Mouse (Mus musculus): ENCODE data around the gene Gimap7.

The Gimap7 gene

GRCm38 (mm10) chr6:48740501-48741169 is 22.2 kb downstream of the Gimap7 start:
- DNase-seq (ENCODE audit: low read depth, low spot score), result peak; percentile 57

DNA sequence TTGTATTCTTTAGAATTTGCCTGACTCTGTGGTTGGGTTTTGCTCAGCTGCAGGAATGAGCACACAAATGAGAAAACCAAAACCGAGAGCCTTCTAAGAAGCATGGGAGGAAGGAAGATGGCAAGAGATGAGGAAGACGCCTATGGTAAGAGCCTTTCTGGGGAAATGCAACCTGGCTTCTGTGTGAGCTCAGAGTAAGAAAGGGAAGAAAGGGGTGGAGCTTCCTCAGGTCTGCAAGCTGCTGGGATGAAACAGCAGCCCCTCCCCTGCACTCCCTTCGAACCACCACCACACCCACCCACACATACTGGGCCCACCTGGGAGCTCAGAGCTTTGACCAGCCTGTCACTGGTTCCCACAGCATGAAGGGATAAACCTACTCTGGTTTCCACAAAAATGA is 22.9 kb downstream of the Gimap7 start:
- DNase-seq (ENCODE audit: low read depth, low spot score), result peak; percentile 71

DNA sequence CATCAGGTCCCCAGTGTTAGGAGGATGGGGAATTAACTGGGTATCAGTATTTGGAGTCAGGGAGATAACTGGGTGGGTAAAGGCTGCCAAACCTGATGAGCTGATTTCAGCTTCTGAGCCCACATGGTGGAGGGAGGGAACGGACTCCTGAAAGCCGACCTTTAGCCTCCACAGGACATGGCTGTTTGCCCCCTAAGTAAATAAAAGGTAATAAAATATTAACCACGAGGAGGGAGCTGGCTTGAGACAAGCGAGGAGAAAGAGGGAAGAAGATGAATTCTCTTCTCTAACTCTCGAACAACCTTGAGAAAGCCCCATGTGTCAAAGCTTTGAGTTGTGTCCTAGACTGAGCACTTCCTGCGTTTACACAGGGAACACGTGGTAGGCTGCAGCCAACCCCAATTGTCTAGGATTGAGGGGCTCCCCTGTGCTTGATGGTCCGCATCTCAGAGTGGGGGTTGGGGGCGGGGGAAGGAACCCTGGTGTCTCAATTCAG is 23.3 kb downstream of the Gimap7 start:
- DNase-seq (ENCODE audit: low read depth, low spot score), result peak; percentile 55

DNA sequence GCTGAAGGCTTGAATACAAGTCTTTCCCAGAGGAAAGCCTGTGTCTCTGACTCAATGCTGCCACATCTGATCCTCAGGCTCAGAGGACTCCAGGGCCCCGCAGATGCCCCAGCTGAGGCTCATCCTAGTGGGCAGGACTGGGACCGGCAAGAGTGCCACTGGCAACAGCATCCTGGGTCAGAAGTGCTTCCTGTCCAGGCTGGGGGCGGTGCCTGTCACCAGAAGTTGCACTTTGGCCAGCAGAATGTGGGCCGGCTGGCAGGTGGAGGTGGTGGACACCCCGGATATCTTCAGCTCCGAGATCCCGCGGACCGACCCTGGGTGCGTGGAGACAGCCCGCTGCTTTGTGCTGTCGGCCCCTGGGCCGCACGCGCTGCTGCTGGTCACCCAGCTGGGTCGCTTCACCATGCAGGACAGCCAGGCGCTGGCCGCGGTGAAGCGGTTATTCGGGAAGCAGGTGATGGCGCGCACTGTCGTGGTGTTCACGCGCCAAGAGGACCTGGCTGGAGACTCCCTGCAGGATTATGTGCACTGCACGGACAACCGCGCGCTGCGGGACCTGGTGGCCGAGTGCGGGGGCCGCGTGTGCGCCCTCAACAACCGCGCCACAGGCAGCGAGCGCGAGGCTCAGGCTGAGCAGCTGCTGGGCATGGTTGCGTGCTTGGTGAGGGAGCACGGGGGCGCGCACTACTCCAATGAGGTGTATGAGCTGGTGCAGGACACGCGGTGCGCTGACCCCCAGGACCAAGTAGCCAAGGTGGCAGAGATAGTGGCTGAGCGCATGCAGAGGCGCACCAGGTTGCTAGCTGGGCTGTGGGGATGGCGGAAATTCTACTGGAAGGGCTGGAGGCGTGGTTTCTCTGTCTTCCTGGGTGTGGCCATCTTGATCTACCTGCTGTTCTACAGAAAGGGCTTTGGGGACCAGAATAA is 24.3 kb downstream of the Gimap7 start:
- peak; percentile 73 for DNase-seq (ENCODE audit: low read depth, low spot score)

DNA sequence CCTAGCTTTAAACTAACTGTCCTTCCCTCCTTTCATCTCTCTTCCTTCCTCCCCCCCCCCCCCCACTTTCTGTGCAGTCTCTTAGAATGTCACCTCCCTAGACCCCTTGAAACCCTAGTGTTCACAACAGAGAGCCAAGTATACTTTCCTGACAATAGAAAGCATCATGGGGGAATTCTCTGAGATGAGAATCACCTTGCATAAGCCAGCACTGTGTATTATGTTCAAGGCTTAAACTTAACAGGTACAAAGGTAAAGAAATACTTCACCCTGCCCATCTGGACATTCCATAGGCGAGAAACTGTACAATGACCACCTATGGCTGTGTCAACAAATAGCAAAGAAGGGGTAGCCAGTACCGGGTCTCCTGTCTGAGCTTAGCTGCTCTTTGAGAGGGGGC is 27.1 kb downstream of the Gimap7 start:
- DNase-seq (ENCODE audit: low read depth, low spot score), result peak; percentile 52

DNA sequence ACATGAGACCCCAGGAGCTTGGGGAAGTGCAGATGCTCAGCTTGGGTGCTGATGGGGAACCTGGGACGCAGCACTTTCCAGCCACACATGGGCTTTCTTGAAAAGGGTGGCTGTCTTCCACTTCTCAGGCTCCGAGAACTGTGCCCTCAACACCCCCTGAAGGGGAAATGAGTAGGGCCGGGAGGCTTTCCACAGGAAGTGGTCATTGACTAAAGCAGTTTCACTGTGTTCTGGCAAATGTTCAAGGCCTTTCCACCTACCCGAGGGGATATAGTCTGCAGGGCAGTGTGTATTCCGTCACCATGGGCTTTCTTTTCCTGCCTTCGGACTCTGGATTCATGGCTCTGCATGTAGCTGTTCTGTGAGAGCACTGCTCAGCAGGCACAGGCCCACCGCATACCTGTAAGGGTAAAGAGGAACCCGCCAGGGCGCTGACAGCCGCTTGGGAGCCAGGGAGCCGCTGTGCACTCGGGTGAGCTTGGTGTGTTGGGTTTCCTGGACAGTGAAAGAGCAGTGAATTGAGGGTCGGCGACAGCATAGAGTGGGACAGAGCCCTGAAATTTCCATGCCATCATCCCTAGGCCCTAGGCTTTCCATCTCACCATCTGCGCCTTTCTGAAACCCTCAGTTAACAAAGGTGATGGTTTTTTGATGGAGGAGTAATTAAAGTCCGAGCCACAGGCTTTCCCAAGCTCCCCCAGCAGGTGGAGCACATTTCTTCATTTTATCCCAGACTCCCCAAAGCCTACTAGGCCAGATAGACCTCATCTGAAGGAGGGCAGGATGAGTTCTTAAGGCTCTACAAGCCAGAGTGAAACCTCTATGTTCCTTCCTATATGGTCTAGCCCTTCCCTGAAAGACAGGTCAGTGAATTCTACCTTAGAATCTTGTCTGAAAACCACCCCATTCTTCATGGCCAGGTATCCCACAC is 27.8 kb downstream of the Gimap7 start, which contains the start of gene Gimap5:
Gimap5 (plus strand) TSS at position 239 of the 931 bp plus-strand sequence.
- peak; percentile 86 for DNase-seq (ENCODE audit: low read depth, low spot score)

DNA sequence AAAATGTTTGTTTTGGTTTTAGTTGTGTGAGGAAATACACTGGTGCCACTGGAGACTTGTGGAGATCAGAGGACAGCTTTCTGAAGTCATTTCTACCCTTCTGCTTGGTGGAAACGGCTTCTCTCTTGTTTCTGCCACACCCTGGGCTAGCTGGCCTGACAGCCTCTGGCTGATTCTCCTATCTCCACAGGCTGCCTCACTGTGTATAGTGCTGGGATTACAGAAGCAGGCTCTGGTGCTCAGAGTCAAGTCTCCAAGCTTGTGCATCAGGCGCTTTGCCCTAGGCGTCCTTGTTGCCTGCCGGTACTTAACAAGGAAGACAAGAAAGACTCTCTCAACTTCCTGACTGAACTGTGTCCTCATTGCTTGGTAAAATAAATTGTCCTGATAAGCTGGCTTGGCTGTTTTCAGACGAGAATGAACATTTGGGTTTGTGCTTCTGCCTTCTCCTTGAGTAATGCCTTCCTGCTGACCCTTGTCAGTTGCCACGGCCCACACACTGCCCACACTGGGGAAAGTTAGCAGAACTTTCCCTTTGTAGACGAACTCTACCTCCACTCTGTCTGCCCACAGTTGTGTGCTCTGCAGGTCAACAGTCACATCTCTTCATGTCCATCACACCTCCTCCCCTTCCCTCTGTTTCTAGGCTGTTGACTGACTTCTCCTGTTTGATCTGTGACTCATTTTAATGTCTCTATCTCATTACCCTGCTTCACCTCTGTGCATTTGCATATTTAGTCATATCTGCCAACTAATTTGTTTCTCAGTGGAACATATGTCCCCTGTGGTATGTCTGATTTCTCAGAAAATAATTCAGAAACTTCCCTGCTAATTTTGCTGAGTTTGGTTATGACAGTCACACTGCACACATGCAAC is 28.9 kb downstream of the Gimap7 start:
- DNase-seq (ENCODE audit: low read depth, low spot score), result peak; percentile 79

DNA sequence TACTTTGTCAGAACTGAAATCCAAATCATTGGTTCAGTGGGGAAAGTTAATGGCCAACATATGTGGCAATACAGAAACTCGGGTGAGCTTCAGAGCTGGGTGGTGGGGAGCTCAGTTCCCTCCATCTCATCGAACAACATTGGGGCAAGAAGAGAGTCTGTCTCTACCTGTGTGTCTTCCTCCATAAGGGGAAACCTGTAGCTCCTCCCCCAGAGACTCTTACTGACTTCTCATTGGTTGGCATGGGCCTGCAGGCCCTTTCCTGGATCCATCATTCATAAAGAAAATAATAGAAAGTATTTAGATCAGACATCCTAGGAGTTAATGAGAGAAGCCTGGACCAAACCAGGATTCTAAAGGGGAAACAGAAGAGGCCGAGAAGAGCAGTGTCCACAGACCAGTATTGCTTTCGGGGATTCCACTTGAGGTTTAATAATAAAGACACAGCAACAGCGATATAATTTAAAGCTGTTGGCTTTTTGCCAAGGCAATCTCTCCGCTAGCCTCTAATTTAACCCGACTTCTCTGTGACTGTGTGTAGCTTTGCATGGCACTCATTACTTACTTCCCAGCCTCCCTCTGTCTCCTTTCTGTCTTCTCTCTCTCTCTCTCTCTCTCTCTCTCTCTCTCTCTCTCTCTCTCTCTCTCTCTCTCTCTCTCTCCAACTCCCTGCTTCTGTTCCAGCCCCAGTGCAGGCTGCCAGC is 45.3 kb downstream of the Gimap7 start:
- peak; percentile 38 for DNase-seq (ENCODE audit: low read depth, low spot score)

- no peak for DNase-seq (ENCODE audit: low read depth, low spot score)
Observed at GRCm38 (mm10) chr6:48764496-48764895, 46.1 kb downstream of the Gimap7 start.

GRCm38 (mm10) chr6:48768178-48768869 is 49.9 kb downstream of the Gimap7 start:
- DNase-seq (ENCODE audit: low read depth, low spot score), result peak; percentile 80

GRCm38 (mm10) chr6:48768933-48769332 is 50.5 kb downstream of the Gimap7 start:
- DNase-seq (ENCODE audit: low read depth, low spot score), result no peak

GRCm38 (mm10) chr6:48770696-48771095 is 52.3 kb downstream of the Gimap7 start, which contains the start of gene Gimap3:
TSS of gene Gimap3 (minus strand) at chr6:48770851.
- DNase-seq (ENCODE audit: low read depth, low spot score), result peak; percentile 83

DNA sequence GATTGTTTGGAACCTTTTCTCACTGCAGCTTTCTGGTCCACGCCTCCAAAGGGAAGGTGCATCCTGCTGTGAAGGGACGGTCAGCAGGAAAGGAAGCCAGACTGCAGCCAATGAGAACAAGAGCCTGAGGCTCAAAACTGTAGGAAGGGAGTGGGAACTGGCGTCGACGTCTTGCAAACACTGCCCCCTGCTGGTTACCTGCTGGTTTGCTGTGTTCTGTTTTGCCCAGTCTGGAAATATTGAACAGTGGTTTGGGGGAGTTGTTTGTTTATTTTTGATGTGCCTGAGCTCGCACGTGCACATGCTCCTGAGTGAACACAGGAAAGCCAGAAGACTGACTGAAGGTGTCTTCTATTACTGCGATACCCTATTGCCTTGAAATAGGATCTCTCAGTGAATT is 53.6 kb downstream of the Gimap7 start:
- DNase-seq (ENCODE audit: low read depth, low spot score), result peak; percentile 83

Measured in CD4-positive helper T cell, adult 2 months (primary cell).